Mouse (Mus musculus) CH12.LX (cell line): ENCODE results near the gene Cmah. TPM values are rescaled to one million over a fixed set of nuclear protein-coding genes. Genes with fewer than 3 reads are reported as not detected.

Source experiments
- DNase-seq: peaks from one replicate; pipeline ENCODE4 v3.0.0-alpha.2; 2013; ENCODE audit errors: extremely low read depth
- H3K27ac ChIP-seq: 2 replicates; pipeline ENCODE4 v1.5.1; 2012; ENCODE audit warnings: low read depth, mild to moderate bottlenecking, control low read depth, moderate library complexity; ENCODE audit not compliant: insufficient read depth
- H3K27me3 ChIP-seq: replicated peaks from 2 replicates; pipeline ENCODE3; 2012; ENCODE audit warnings: inconsistent platforms
- H3K36me3 ChIP-seq, 2 experiments: replicated peaks in 1 of 2; 2 replicates each; pipeline versions ENCODE3 to v1.6.1; 2012; ENCODE audit warnings: inconsistent platforms in 1 of 2, low read length in 1 of 2, mild to moderate bottlenecking in 1 of 2, mixed read lengths in 1 of 2, moderate library complexity in 1 of 2; ENCODE audit not compliant: control insufficient read depth in 1 of 2, insufficient read depth in 1 of 2
- H3K4me1 ChIP-seq, 2 experiments: 2 replicates each; pipeline ENCODE4 v1.6.1; 2012; ENCODE audit warnings: inconsistent platforms in 1 of 2, moderate library complexity in 1 of 2; ENCODE audit not compliant: insufficient read depth in 2 of 2, control insufficient read depth in 1 of 2
- H3K4me2 ChIP-seq: 2 replicates; pipeline ENCODE4 v1.6.1; 2012; ENCODE audit warnings: low read depth, mild to moderate bottlenecking, control low read depth; ENCODE audit not compliant: poor library complexity, insufficient read depth, severe bottlenecking
- H3K4me3 ChIP-seq, 3 experiments: fragments of 150-350 bp in 1 of 3; sonication (generic) in 1 of 3; replicated peaks in 1 of 3; 2 replicates each; pipeline versions ENCODE3 to v1.5.1; 2011 to 2012; ENCODE audit warnings: low read depth in 2 of 3, low read length in 2 of 3, mild to moderate bottlenecking in 2 of 3, moderate library complexity in 2 of 3, control low read depth in 1 of 3, improper control_type of control experiment in 1 of 3, inconsistent platforms in 1 of 3, mixed read lengths in 1 of 3; ENCODE audit not compliant: poor library complexity in 1 of 3
- H3K79me2 ChIP-seq: replicated peaks from 2 replicates; pipeline ENCODE4 v1.6.1; 2012; ENCODE audit warnings: mild to moderate bottlenecking, moderate library complexity; ENCODE audit not compliant: control insufficient read depth, poor library complexity, insufficient read depth, severe bottlenecking; ENCODE audit errors: extremely low read depth
- H3K9ac ChIP-seq: 2 replicates; pipeline ENCODE4 v1.6.1; 2012; ENCODE audit warnings: low read depth, mild to moderate bottlenecking, control low read depth, moderate library complexity; ENCODE audit not compliant: insufficient read depth
- H3K9me3 ChIP-seq: replicated peaks from 2 replicates; pipeline ENCODE3; 2012; ENCODE audit warnings: low read length, inconsistent platforms, mixed read lengths
- BHLHE40 ChIP-seq: IDR thresholded peaks from 2 replicates; pipeline ENCODE4 v1.6.1; 2011; ENCODE audit warnings: mild to moderate bottlenecking, low read depth, low read length, improper control_type of control experiment
- CHD1 ChIP-seq: IDR thresholded peaks from 2 replicates; pipeline ENCODE4 v1.6.1; 2012; ENCODE audit warnings: low read depth, low read length, improper control_type of control experiment, inconsistent platforms
- CHD2 ChIP-seq: IDR thresholded peaks from 2 replicates; pipeline ENCODE4 v1.6.1; 2011; ENCODE audit warnings: low read length, improper control_type of control experiment
- ELF1 ChIP-seq: IDR thresholded peaks from 2 replicates; pipeline ENCODE4 v1.6.1; 2014; ENCODE audit warnings: low read depth, mild to moderate bottlenecking, inconsistent platforms, low read length, improper control_type of control experiment
- EP300 ChIP-seq: IDR thresholded peaks from 2 replicates; pipeline ENCODE4 v1.6.1; 2011; ENCODE audit warnings: low read length, improper control_type of control experiment
- ETS1 ChIP-seq: conservative IDR thresholded peaks from 2 replicates; pipeline ENCODE4 v1.6.1; 2012; ENCODE audit warnings: low read depth, mild to moderate bottlenecking, inconsistent platforms, low read length, improper control_type of control experiment, moderate library complexity
- GABPA ChIP-seq: IDR thresholded peaks from 2 replicates; pipeline ENCODE4 v1.6.1; 2012; ENCODE audit warnings: low read depth, low read length, improper control_type of control experiment, inconsistent platforms; ENCODE audit not compliant: insufficient replicate concordance
- HCFC1 ChIP-seq: IDR thresholded peaks from 2 replicates; pipeline ENCODE4 v1.6.1; 2012; ENCODE audit warnings: low read depth, mild to moderate bottlenecking, inconsistent platforms, low read length, improper control_type of control experiment
- IRF4 ChIP-seq: IDR thresholded peaks from 2 replicates; pipeline ENCODE4 v1.6.1; 2014; ENCODE audit warnings: low read depth, mild to moderate bottlenecking, inconsistent platforms, low read length, improper control_type of control experiment
- JUN ChIP-seq: IDR thresholded peaks from 2 replicates; pipeline ENCODE4 v1.6.1; 2011; ENCODE audit warnings: low read depth, mild to moderate bottlenecking, low read length, improper control_type of control experiment, moderate library complexity; ENCODE audit not compliant: insufficient read depth
- MAZ ChIP-seq: IDR thresholded peaks from 2 replicates; pipeline ENCODE4 v1.6.1; 2012; ENCODE audit warnings: low read depth, mild to moderate bottlenecking, inconsistent platforms, low read length, improper control_type of control experiment, moderate library complexity
- MEF2A ChIP-seq: IDR thresholded peaks from 2 replicates; pipeline ENCODE4 v1.6.1; 2014; ENCODE audit warnings: low read depth, mild to moderate bottlenecking, inconsistent platforms, low read length, improper control_type of control experiment, borderline replicate concordance
- NRF1 ChIP-seq: IDR thresholded peaks from 2 replicates; pipeline ENCODE4 v1.6.1; 2014; ENCODE audit warnings: low read depth, mild to moderate bottlenecking, inconsistent platforms, low read length, improper control_type of control experiment, moderate library complexity
- PAX5 ChIP-seq: IDR thresholded peaks from 2 replicates; pipeline ENCODE4 v1.6.1; 2012; ENCODE audit warnings: low read length, inconsistent platforms, mixed read lengths
- RCOR1 ChIP-seq: conservative IDR thresholded peaks from 2 replicates; pipeline ENCODE4 v1.6.1; 2012; ENCODE audit warnings: low read depth, mild to moderate bottlenecking, inconsistent platforms, low read length, improper control_type of control experiment
- SIN3A ChIP-seq: IDR thresholded peaks from 2 replicates; pipeline ENCODE4 v1.6.1; 2012; ENCODE audit warnings: low read length, improper control_type of control experiment, inconsistent platforms
- ZNF384 ChIP-seq: IDR thresholded peaks from 2 replicates; pipeline ENCODE4 v1.6.1; 2012; ENCODE audit warnings: low read depth, low read length, improper control_type of control experiment, inconsistent platforms
- dilution Hi-C: fragments of 300-500 bp; cut with MboI; formaldehyde crosslinking; loops from 2 replicates; pipeline ENCODE4 v1.14.3; 2020; ENCODE audit warnings: low sequenced_read_pairs; ENCODE audit not compliant: extremely low pct_unique_long_range_greater_than_20kb, extremely low pct_ligation_motif_present
- in situ Hi-C: fragments of 300-500 bp; cut with MboI; formaldehyde crosslinking; loops from 3 replicates; pipeline ENCODE4 v1.14.3; 2019; ENCODE audit warnings: low sequenced_read_pairs, low pct_ligation_motif_present, low pct_unique_long_range_greater_than_20kb, mixed read lengths
- polyA plus RNA-seq: library from polyadenylated mRNA; unstranded; fragments of >175 nt; gene quantifications from 2 replicates; pipeline ENCODE4 v1.2.1, GENCODE M21; 2012; ENCODE audit warnings: low read depth; ENCODE audit not compliant: insufficient read length
- total RNA-seq, 2 experiments: library from RNA; depleted of rRNA; stranded (reverse); fragments of 300-350 nt in 1 of 2; fragments of >200 nt in 1 of 2; gene quantifications; 2 replicates each; pipeline ENCODE4 v1.2.3; 2012 to 2014

The Cmah gene
- total and polyA plus RNA-seq, 3 experiments, result 5.0 to 17.4 (median 5.5) TPM

- dilution Hi-C loops, result no loop called here
- H3K4me3 ChIP-seq, result no peak overlapping the region
- TF ChIP-seq SIN3A, result no peak
- TF ChIP-seq ELF1, result no peak
- TF ChIP-seq MAZ, result no peak
- no peak for TF ChIP-seq CHD2
- TF ChIP-seq, all 38 proteins: peak for 0
- Histone ChIP-seq H3K27ac (no peak overlapping the region), H3K9ac (no peak overlapping the region), H3K27me3 (no peaks in the 10 kb centered on the region), H3K36me3 (no peaks in the 10 kb centered on the region), H3K4me1 (peaks cover 5 to 25% of the 10 kb centered on the region in 2 experiments), H3K79me2 (no peaks in the 10 kb centered on the region), H3K4me2 (no peak overlapping the region), H3K9me3 (no peaks in the 10 kb centered on the region)
- DNase-seq, result no peak
- in situ Hi-C loops, result loop anchor here (25.0 kb wide), 1 partner anchor 570 kb away; no protein-coding TSS in a partner anchor
Measured at GRCm38 (mm10) chr13:24342091-24342490, 14.9 kb downstream of the Cmah start.

DNA sequence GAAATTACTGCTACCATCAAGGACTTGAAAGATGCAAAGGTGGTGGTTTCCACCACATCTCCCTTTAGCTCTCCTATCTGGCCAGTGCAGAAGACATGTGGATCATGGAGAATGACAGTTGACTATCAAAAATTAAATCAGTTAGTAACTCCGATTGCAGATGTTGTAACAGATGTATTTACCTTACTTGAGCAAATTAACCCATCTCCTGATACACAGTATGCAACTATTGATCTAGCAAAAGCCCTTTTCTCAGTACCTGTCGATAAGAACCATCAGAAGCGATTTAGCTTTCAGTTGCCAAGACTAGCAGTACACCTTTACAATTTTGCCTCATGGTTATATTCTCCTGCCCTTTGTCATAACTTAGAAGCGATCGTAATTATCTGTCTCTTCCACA lies 25.8 kb downstream of the Cmah start:
- Histone ChIP-seq H3K4me3 (no peak overlapping the region), H3K9me3 (peaks cover 4% of the 10 kb centered on the region), H3K27ac (no peak overlapping the region), H3K4me1 (no peaks in the 10 kb centered on the region), H3K9ac (no peak overlapping the region), H3K4me2 (no peak overlapping the region), H3K36me3 (no peaks in the 10 kb centered on the region), H3K27me3 (no peaks in the 10 kb centered on the region), H3K79me2 (no peaks in the 10 kb centered on the region)
- no peak for TF ChIP-seq NRF1
- TF ChIP-seq JUN, result no peak
- TF ChIP-seq HCFC1, result no peak
- TF ChIP-seq EP300, result no peak
- no peak for TF ChIP-seq RCOR1
- no peak for TF ChIP-seq ETS1
- no peak for TF ChIP-seq IRF4
- TF ChIP-seq CHD2, result no peak
- no peak for TF ChIP-seq GABPA
- no peak for TF ChIP-seq ZNF384
- no peak for TF ChIP-seq MEF2A
- no peak for TF ChIP-seq CHD1
- TF ChIP-seq PAX5, result no peak
- no peak for TF ChIP-seq SIN3A
- TF ChIP-seq BHLHE40, result no peak
- dilution Hi-C loops (no loop called here), in situ Hi-C loops (no loop called here)
- DNase-seq, result no peak
